Mouse (Mus musculus) C3H10T1/2 (cell line): Measurements from ENCODE around the gene Necab2. TPM values are rescaled to one million over a fixed set of nuclear protein-coding genes. Genes with fewer than 3 reads are reported as not detected.

Experiments used
- polyA plus RNA-seq, 2 experiments: library from polyadenylated mRNA; unstranded; fragments of >200 nt; fragmentation: generic; extraction: Trizol; gene quantifications; one replicate each; pipeline ENCODE4 v1.2.1; 2012; ENCODE audit warnings: missing spikeins in 2 of 2

Gene Necab2
- under 1 TPM; 0.02 to 0.05 TPM for polyA plus RNA-seq

DNA sequence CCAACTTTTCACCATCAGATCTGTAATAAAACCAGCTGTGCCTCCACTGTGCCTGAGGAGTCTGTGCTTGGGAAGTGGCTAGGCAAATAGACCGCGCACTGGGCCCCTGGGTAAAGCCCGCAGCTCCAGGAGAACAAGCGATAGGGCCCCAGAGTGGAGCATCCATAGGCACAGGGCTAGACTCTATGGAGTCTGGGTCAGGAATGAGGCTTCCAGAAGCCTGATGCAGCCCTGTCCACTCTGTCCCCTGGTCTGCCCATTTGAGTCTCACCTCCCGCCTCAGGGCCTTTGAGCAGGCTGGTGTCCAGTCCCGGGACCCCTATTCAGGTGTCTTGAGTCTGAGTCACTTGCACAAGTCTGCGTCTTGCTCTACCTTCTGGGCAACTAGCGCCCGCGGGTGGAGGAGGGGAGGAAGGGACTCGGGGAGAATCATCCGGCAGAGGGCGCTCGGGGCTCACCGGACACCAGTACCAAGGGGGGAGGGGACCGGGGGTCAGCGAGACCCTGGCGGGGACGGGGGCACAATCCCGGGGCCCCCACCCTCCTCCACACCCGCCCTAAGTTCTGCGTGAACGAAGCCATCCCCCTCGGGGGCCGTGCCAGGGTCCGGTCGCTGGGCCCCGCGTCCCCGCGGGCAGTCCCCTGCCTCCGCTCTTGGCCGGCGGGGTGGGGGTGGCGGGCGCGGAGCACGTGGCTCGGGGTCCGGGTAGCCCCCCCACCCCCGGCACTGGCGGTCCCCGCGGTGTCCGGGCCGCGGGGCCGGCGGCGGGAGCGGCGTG, at the start of gene Necab2:
Gene Necab2, plus strand, starts transcription at position 509 of the 779 bp plus-strand sequence.

DNA sequence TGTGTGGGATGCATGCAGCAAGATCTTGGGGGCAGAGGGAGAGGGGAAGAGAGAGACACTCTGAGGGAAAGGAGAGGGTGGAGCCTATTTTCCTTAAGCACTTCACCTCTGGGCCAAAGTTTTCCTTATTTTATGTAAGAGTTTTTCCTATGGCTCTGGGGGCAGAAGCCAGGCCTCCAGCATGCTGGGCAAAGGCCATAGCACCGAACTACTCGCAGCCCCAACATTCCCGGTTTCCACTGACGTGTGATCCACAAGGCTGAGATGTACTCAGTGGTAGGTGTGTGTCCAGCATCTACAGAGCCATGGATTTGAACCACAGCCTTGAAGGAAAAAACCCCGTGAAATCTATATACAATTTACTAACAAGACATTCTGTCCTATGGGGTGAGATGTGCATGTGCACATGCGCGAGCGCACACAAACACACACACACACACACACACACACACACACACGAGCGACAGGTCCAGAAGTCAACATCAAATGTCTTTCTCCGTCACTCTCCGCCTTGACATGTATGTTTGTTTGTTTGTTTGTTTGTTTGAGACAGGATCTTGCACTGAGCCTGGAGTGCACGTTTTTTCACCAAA, 12.8 kb upstream of the Necab2 start, which contains the start of gene Osgin1:
Gene Osgin1, plus strand, starts transcription at position 543 of the 593 bp plus-strand sequence.

DNA sequence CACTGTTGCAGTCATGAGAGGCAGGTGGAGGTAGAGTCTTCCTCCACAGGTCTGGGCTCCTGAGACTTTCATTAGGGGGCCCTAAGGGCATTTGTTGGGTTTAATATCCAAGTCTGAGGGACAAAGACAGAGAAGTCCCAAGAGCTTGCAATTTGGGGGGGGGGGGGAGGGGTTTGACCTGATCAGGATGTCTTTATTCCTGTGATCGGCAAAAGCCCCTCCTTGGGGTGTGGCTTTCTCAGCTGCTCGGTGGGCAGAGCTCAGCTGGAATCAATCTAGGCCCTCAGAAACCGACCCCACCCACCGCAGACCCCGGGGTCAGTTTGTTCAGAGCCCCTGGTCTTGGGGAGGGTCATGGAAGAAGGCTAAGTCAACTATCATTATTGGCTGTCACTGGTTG, 55.1 kb downstream of the Necab2 start, which contains the start of gene Slc38a8:
Gene Slc38a8, minus strand, starts transcription at position 101 of the 400 bp plus-strand sequence.

Other genes with a start within 250 kb of the Necab2 start
- gene Hsbp1, start 102.2 kb upstream of the Necab2 start, polyA plus RNA-seq = 100 to 1,000 TPM in 1 of 2 experiments, 10 to 100 TPM in 1; 80.9 to 274 TPM
- 10 to 100 TPM in 1 of 2 experiments, 1 to 10 TPM in 1; 4.3 to 16.0 TPM for gene Mlycd, start 51.8 kb upstream of the Necab2 start, polyA plus RNA-seq
- 10 to 100 TPM in 1 of 2 experiments, 1 to 10 TPM in 1; 6.6 to 26.9 TPM for gene Osgin1, start 12.6 kb upstream of the Necab2 start, polyA plus RNA-seq
- gene Slc38a8, start 55.0 kb downstream of the Necab2 start, polyA plus RNA-seq = under 1 TPM in 1 of 2 experiments, not detected in 1; 0.07 TPM
- 100 to 1,000 TPM in 1 of 2 experiments, 10 to 100 TPM in 1; 18.3 to 106 TPM for gene Mbtps1, start 112.0 kb downstream of the Necab2 start, polyA plus RNA-seq
- 10 to 100 TPM in 1 of 2 experiments, 1 to 10 TPM in 1; 5.9 to 13.4 TPM for gene Hsdl1, start 128.5 kb downstream of the Necab2 start, polyA plus RNA-seq
- gene Dnaaf1, start 128.5 kb downstream of the Necab2 start, polyA plus RNA-seq = under 1 TPM; 0.02 to 0.11 TPM
- gene Taf1c, start 158.5 kb downstream of the Necab2 start, polyA plus RNA-seq = 1 to 10 TPM; 4.8 to 9.1 TPM
- not detected for gene Adad2, start 166.0 kb downstream of the Necab2 start, polyA plus RNA-seq
- gene Kcng4, start 189.0 kb downstream of the Necab2 start, polyA plus RNA-seq = not detected
- gene Wfdc1, start 219.6 kb downstream of the Necab2 start, polyA plus RNA-seq = under 1 TPM; 0.02 to 0.04 TPM